Mouse (Mus musculus): ENCODE results near the gene Irx2.

The Irx2 gene

GRCm38 (mm10) chr13:72637536-72637935 lies 8.9 kb downstream of the Irx2 start:
- DNase-seq (ENCODE audit: low read depth) = no peak

GRCm38 (mm10) chr13:72638401-72639130 lies 9.9 kb downstream of the Irx2 start:
- no peak for DNase-seq (ENCODE audit: low read depth)

- DNase-seq (ENCODE audit: low read depth) = peak; percentile 5
Observed at GRCm38 (mm10) chr13:72639441-72640130, 11.0 kb downstream of the Irx2 start.

- peak; percentile 12 for DNase-seq (ENCODE audit: low read depth)
Observed at GRCm38 (mm10) chr13:72640131-72640521, 11.5 kb downstream of the Irx2 start.

GRCm38 (mm10) chr13:72656447-72656846 lies 27.8 kb downstream of the Irx2 start:
- DNase-seq (ENCODE audit: low read depth) = no peak

GRCm38 (mm10) chr13:72675826-72676225 lies 47.2 kb downstream of the Irx2 start:
- no peak for DNase-seq (ENCODE audit: low read depth)

All from induced T-regulatory cell, adult 2 months (primary cell).